ENCODE assay signal across 8 mouse cellular contexts in the genomic region with DNA sequence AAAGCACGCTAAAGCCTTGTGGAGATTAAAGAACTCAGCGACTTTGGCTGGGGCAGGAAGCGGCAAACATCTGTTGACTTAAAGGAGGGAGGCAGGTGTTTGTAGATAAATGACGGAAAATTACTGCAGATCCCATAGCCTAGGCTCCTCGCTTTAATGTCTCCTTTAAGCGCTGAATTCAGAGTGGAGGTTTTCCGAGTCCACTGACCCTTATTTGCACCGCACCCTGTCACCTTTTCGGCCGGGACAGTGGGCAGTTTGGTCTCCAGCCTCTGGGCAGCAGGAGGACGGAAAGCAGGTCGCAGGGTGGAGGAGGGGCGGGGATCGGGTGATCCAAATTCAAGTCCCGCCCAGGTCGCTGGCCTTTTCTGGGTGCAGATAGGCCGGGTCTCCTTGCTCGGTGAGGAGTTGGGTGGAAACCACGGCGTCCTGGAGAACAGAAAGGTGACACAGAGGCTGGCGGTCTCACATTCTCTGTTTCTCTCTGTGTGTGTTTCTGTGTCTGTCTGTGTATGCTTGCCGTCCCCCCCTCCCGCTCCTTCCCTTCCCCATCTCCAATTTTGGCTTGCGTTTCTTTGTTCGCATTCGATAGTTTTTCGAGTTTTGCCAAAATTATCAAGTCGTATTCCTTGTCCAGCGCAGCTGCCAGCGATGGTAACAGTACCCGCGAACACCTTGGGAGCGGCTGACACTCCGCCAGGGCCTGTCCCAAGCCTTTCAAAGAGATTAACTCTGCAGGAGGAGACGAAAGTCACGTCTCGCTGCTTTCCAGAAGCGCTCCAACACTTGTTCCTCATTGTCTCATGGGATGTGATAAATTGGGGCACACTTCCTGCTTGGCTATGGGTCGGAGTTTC. TPM values are rescaled to one million over a fixed set of nuclear protein-coding genes. Genes with fewer than 3 reads are reported as not detected.
DNase-seq lines count a peak whose midpoint lies in the region; ATAC-seq and TF ChIP-seq lines count a peak whose summit lies in the region.

No protein-coding gene starts in this region.

- no peaks in the 10 kb centered on the region for H3K4me1 ChIP-seq in cerebellum, adult 2 months (ENCODE audit: control insufficient read depth, insufficient read depth, low read length)
- peaks cover 12% of the 10 kb centered on the region for H3K4me1 ChIP-seq in forebrain, embryonic 16.5 days (replicated peaks; ENCODE audit: control insufficient read depth, insufficient read depth, low read length)
- H3K4me1 ChIP-seq in hindbrain, embryonic 12.5 days, result peaks cover 14% of the 10 kb centered on the region
- H3K4me1 ChIP-seq in limb, embryonic 15.5 days, result peaks cover 14% of the 10 kb centered on the region; the same call in 1 of the 2 replicates
- peaks cover 18% of the 10 kb centered on the region for H3K4me1 ChIP-seq in midbrain, embryonic 15.5 days
- H3K4me1 ChIP-seq in stomach, embryonic 16.5 days (ENCODE audit: control insufficient read depth, insufficient read depth, low read length), result peaks cover 11% of the 10 kb centered on the region

- peak overlapping the region; percentile 69 for H3K4me3 ChIP-seq in cerebellum, adult 2 months (replicated peaks; ENCODE audit: insufficient read depth, low read depth, low read length)
- peak overlapping the region; percentile 56 for H3K4me3 ChIP-seq in forebrain, embryonic 16.5 days (replicated peaks; ENCODE audit: low read length)
- H3K4me3 ChIP-seq in hindbrain, embryonic 12.5 days, result peak overlapping the region; percentile 39
- H3K4me3 ChIP-seq in limb, embryonic 15.5 days, result peak overlapping the region; percentile 45
- peak overlapping the region; percentile 49 for H3K4me3 ChIP-seq in midbrain, embryonic 15.5 days
- H3K4me3 ChIP-seq in stomach, embryonic 16.5 days (replicated peaks; ENCODE audit: low read length), result peak overlapping the region; percentile 61

- peak overlapping the region; percentile 69 for H3K9ac ChIP-seq in forebrain, embryonic 16.5 days (replicated peaks; ENCODE audit: low read depth, low read length)
- peak overlapping the region; percentile 39 for H3K9ac ChIP-seq in hindbrain, embryonic 12.5 days
- H3K9ac ChIP-seq in limb, embryonic 15.5 days, result peak overlapping the region; percentile 31
- H3K9ac ChIP-seq in midbrain, embryonic 15.5 days, result peak overlapping the region; percentile 39
- H3K9ac ChIP-seq in stomach, embryonic 16.5 days (ENCODE audit: low read length), result peak overlapping the region; percentile 64

- H3K27me3 ChIP-seq in cerebellum, adult 2 months (ENCODE audit: control insufficient read depth, insufficient read depth, low read length), result no peaks in the 10 kb centered on the region
- peaks cover 17% of the 10 kb centered on the region for H3K27me3 ChIP-seq in forebrain, embryonic 16.5 days (replicated peaks; ENCODE audit: control insufficient read depth, insufficient read depth, low read length)
- H3K27me3 ChIP-seq in hindbrain, embryonic 12.5 days, result peaks cover 56% of the 10 kb centered on the region
- H3K27me3 ChIP-seq in limb, embryonic 15.5 days, result peaks cover 32% of the 10 kb centered on the region
- H3K27me3 ChIP-seq in midbrain, embryonic 15.5 days (replicated peaks), result peaks cover 42% of the 10 kb centered on the region
- H3K27me3 ChIP-seq in stomach, embryonic 16.5 days (ENCODE audit: control insufficient read depth, insufficient read depth, low read length), result peaks cover 5% of the 10 kb centered on the region; the same call in 1 of the 2 replicates

- H3K9me3 ChIP-seq in forebrain, embryonic 16.5 days (ENCODE audit: control insufficient read depth, low read length), result no peaks in the 10 kb centered on the region
- H3K9me3 ChIP-seq in hindbrain, embryonic 12.5 days (replicated peaks), result 0 out of 2 replicates have a peak, but pooled peaks cover 6% of the 10 kb centered on the region
- H3K9me3 ChIP-seq in limb, embryonic 15.5 days, result no peaks in the 10 kb centered on the region
- H3K9me3 ChIP-seq in midbrain, embryonic 15.5 days, result no peaks in the 10 kb centered on the region
- no peaks in the 10 kb centered on the region; the same call in 1 of the 2 replicates for H3K9me3 ChIP-seq in stomach, embryonic 16.5 days (replicated peaks; ENCODE audit: control insufficient read depth, low read length)

- H3K27ac ChIP-seq in cerebellum, adult 2 months (ENCODE audit: insufficient read depth, low read length), result no peak overlapping the region
- no peak overlapping the region for H3K27ac ChIP-seq in forebrain, embryonic 16.5 days (ENCODE audit: low read length)
- no peak overlapping the region for H3K27ac ChIP-seq in hindbrain, embryonic 12.5 days
- H3K27ac ChIP-seq in limb, embryonic 15.5 days, result no peak overlapping the region
- no peak overlapping the region for H3K27ac ChIP-seq in midbrain, embryonic 15.5 days
- peak overlapping the region; percentile 74 for H3K27ac ChIP-seq in stomach, embryonic 16.5 days (ENCODE audit: low read length)

- WGBS in cerebellum, adult 2 months, result under 1% methylated on average over 39 of the region's 39 CpGs
- WGBS in forebrain, embryonic 16.5 days, result under 1% methylated on average over 39 of the region's 39 CpGs
- WGBS in hindbrain, embryonic 12.5 days, result under 1% methylated on average over 39 of the region's 39 CpGs
- under 1% methylated on average over 39 of the region's 39 CpGs for WGBS in limb, embryonic 15.5 days
- under 1% methylated on average over 39 of the region's 39 CpGs for WGBS in midbrain, embryonic 15.5 days
- under 1% methylated on average over 39 of the region's 39 CpGs for WGBS in stomach, embryonic 16.5 days

- H3K36me3 ChIP-seq in forebrain, embryonic 16.5 days (ENCODE audit: control insufficient read depth, insufficient read depth), result no peaks in the 10 kb centered on the region
- no peaks in the 10 kb centered on the region for H3K36me3 ChIP-seq in hindbrain, embryonic 12.5 days
- no peaks in the 10 kb centered on the region for H3K36me3 ChIP-seq in limb, embryonic 15.5 days
- no peaks in the 10 kb centered on the region for H3K36me3 ChIP-seq in midbrain, embryonic 15.5 days (replicated peaks)
- no peaks in the 10 kb centered on the region for H3K36me3 ChIP-seq in stomach, embryonic 16.5 days (ENCODE audit: control insufficient read depth, insufficient read depth, low read length)

- TF ChIP-seq POLR2A in cerebellum, adult 2 months (IDR thresholded peaks at IDR 0.05; ENCODE audit: borderline replicate concordance, insufficient read depth, low read length), result no peak

- peak; percentile 63 for ATAC-seq in forebrain, embryonic 16.5 days
- 0 out of 2 replicates have a peak, but pooled peaks have one; percentile 32 for ATAC-seq in hindbrain, embryonic 12.5 days (ENCODE audit: low FRiP score)
- ATAC-seq in limb, embryonic 15.5 days (ENCODE audit: insufficient number of reproducible peaks, low FRiP score, low TSS enrichment, low read depth), result no peak
- ATAC-seq in midbrain, embryonic 15.5 days (replicated peaks), result peak; percentile 62
- ATAC-seq in stomach, embryonic 16.5 days (ENCODE audit: insufficient read depth, low FRiP score), result peak; percentile 77

- H3K4me2 ChIP-seq in forebrain, embryonic 16.5 days (ENCODE audit: low read length), result peak overlapping the region; percentile 93
- H3K4me2 ChIP-seq in hindbrain, embryonic 12.5 days (replicated peaks), result peak overlapping the region; percentile 68
- peak overlapping the region; percentile 81 for H3K4me2 ChIP-seq in limb, embryonic 15.5 days
- H3K4me2 ChIP-seq in midbrain, embryonic 15.5 days, result peak overlapping the region; percentile 97
- H3K4me2 ChIP-seq in stomach, embryonic 16.5 days (ENCODE audit: low read depth, low read length), result peak overlapping the region; percentile 94

- peak; percentile 11 to 36 for DNase-seq in layer of hippocampus, postnatal 10 days (ENCODE audit: low spot score in 2 of 2)
- DNase-seq in layer of hippocampus, adult 9-10 months (ENCODE audit: low spot score), result no peak
- DNase-seq in cerebellum, adult 2 months, result peak; percentile 63 to 71

- TF ChIP-seq CTCF in cerebellum, adult 2 months (IDR thresholded peaks at IDR 0.05; ENCODE audit: borderline replicate concordance, insufficient read depth, low read depth, low read length), result no peak

RNA-seq across cellular contexts. Expression of a gene that starts 11.9 kb away (rescaled TPM):
- 10 to 100 TPM; 42.2 to 43.5 TPM for total RNA-seq in layer of hippocampus, postnatal 10 days (2021)
- 21.4 and 22.4 TPM in 2 replicates for polyA plus RNA-seq in cerebellum, adult 2 months (2012; rRNA removed)
- polyA plus RNA-seq in forebrain, embryonic 16.5 days (2015; fragmentation: Nextera tagmentation; extraction: Ambion mirVana), result 18.8 and 21.9 TPM in 2 replicates
- polyA plus RNA-seq in hindbrain, embryonic 12.5 days (2016; fragmentation: Nextera tagmentation; extraction: Ambion mirVana), result 35.1 and 35.4 TPM in 2 replicates
- polyA plus RNA-seq in limb, embryonic 15.5 days (2015; fragmentation: Nextera tagmentation; extraction: Ambion mirVana), result 19.0 and 22.6 TPM in 2 replicates
- 13.0 and 13.6 TPM in 2 replicates for polyA plus RNA-seq in midbrain, embryonic 15.5 days (2015; fragmentation: Nextera tagmentation; extraction: Ambion mirVana)
- 17.4 and 22.5 TPM in 2 replicates for polyA plus RNA-seq in stomach, embryonic 16.5 days (2015; fragmentation: Nextera tagmentation; extraction: Ambion mirVana)
